Mouse (Mus musculus) embryonic facial prominence, embryonic 11.5 days (tissue): ENCODE measurements around the gene Fnbp1. TPM values are rescaled to one million over a fixed set of nuclear protein-coding genes. Genes with fewer than 3 reads are reported as not detected.

Experiments used
- ATAC-seq: fragments of 200-750 bp; cut with Nextera tagmentation; replicated peaks from 2 replicates; pipeline ENCODE4 v1.8.0; 2017; ENCODE audit warnings: low read depth; ENCODE audit not compliant: insufficient number of reproducible peaks, low FRiP score, low TSS enrichment
- DNase-seq: peaks from one replicate; pipeline ENCODE4 v3.0.0-alpha.2; 2015; ENCODE audit warnings: low spot score
- H3K27ac ChIP-seq: fragments of 300-500 bp; sonication (generic); replicated peaks from 2 replicates; pipeline ENCODE4 v1.5.1; 2014; ENCODE audit warnings: mild to moderate bottlenecking, low read depth, low read length, control low read depth
- H3K27me3 ChIP-seq: fragments of 300-500 bp; sonication (generic); 2 replicates; pipeline ENCODE4 v1.6.1; 2014; ENCODE audit warnings: mild to moderate bottlenecking, low read length, moderate library complexity, mixed read lengths; ENCODE audit not compliant: control insufficient read depth, insufficient read depth
- H3K36me3 ChIP-seq: fragments of 300-500 bp; sonication (generic); replicated peaks from 2 replicates; pipeline ENCODE4 v1.6.1; 2014; ENCODE audit warnings: low read depth, mild to moderate bottlenecking, low read length, moderate library complexity, mixed read lengths; ENCODE audit not compliant: control insufficient read depth, insufficient read depth
- H3K4me1 ChIP-seq: fragments of 300-500 bp; sonication (generic); 2 replicates; pipeline ENCODE4 v1.6.1; 2014; ENCODE audit warnings: low read length, mixed read lengths; ENCODE audit not compliant: control insufficient read depth, insufficient read depth
- H3K4me2 ChIP-seq: fragments of 300-500 bp; sonication (generic); 2 replicates; pipeline ENCODE4 v1.6.1; 2014; ENCODE audit warnings: low read depth, mild to moderate bottlenecking, control low read depth, low read length, moderate library complexity
- H3K4me3 ChIP-seq: fragments of 300-500 bp; sonication (generic); 2 replicates; pipeline ENCODE4 v1.5.1; 2014; ENCODE audit warnings: low read depth, low read length, control low read depth
- H3K9ac ChIP-seq: fragments of 300-500 bp; sonication (generic); replicated peaks from 2 replicates; pipeline ENCODE4 v1.6.1; 2014; ENCODE audit warnings: mild to moderate bottlenecking, control low read depth, low read length
- H3K9me3 ChIP-seq: fragments of 300-500 bp; sonication (generic); replicated peaks from 2 replicates; pipeline ENCODE4 v1.6.1; 2016; ENCODE audit warnings: mild to moderate bottlenecking, low read length, inconsistent platforms, mixed read lengths; ENCODE audit not compliant: control insufficient read depth
- WGBS: fragments of 180-500 bp; shearing (Covaris S2); extraction: QIAGEN DNeasy Blood & Tissue Kit; methylation state at CpG from one replicate; pipeline ENCODE4 v1.1.7; 2014; 5-methylcytosine and 5-hydroxymethylcytosine counted together
- polyA plus RNA-seq: library from polyadenylated mRNA; unstranded; fragments of >200 nt; fragmentation: Nextera tagmentation; extraction: Ambion mirVana; gene quantifications from 2 replicates; pipeline ENCODE4 v1.2.1, GENCODE M21; 2014

Gene Fnbp1
- polyA plus RNA-seq, 1 experiment from 2014 or later, result 17.9 TPM

GRCm38 (mm10) chr2:31087663-31088661 lies 53.8 kb downstream of the Fnbp1 start:
- WGBS, result 21% methylated on average over 11 of the region's 11 CpGs
- no peak overlapping the region for H3K9ac ChIP-seq
- 0 out of 2 replicates have a peak, but pooled peaks have one; percentile 62 for ATAC-seq

GRCm38 (mm10) chr2:31087085-31087484 lies 54.7 kb downstream of the Fnbp1 start:
- Histone ChIP-seq H3K27me3 (no peaks in the 10 kb centered on the region), H3K27ac (no peak overlapping the region), H3K4me2 (no peak overlapping the region), H3K4me3 (no peak overlapping the region), H3K36me3 (no peaks in the 10 kb centered on the region), H3K9ac (no peak overlapping the region), H3K4me1 (peaks cover 4% of the 10 kb centered on the region; the same call in 1 of the 2 replicates), H3K9me3 (no peaks in the 10 kb centered on the region)
- ATAC-seq (no peak), DNase-seq (peak; percentile 41)
- 25% methylated on average over 5 of the region's 5 CpGs for WGBS

More at GRCm38 (mm10) chr2:31087663-31088661, 53.8 kb downstream of the Fnbp1 start:
- Histone ChIP-seq H3K4me2 (no peak overlapping the region), H3K36me3 (no peaks in the 10 kb centered on the region), H3K4me1 (peaks cover 4% of the 10 kb centered on the region; the same call in 1 of the 2 replicates), H3K27ac (peak overlapping the region; percentile 52), H3K9me3 (no peaks in the 10 kb centered on the region), H3K4me3 (no peak overlapping the region), H3K27me3 (no peaks in the 10 kb centered on the region)
- peak; percentile 33 for DNase-seq

GRCm38 (mm10) chr2:31086543-31086942 lies 55.3 kb downstream of the Fnbp1 start:
- Histone ChIP-seq H3K9ac (no peak overlapping the region), H3K4me2 (no peak overlapping the region), H3K4me1 (peaks cover 4% of the 10 kb centered on the region; the same call in 1 of the 2 replicates), H3K36me3 (no peaks in the 10 kb centered on the region), H3K27me3 (no peaks in the 10 kb centered on the region), H3K27ac (no peak overlapping the region), H3K4me3 (no peak overlapping the region), H3K9me3 (no peaks in the 10 kb centered on the region)
- DNase-seq, result no peak
- ATAC-seq, result no peak

GRCm38 (mm10) chr2:31084169-31084850 lies 57.5 kb downstream of the Fnbp1 start:
- Histone ChIP-seq H3K27me3 (no peaks in the 10 kb centered on the region), H3K4me3 (no peak overlapping the region), H3K4me2 (no peak overlapping the region), H3K36me3 (no peaks in the 10 kb centered on the region), H3K9ac (no peak overlapping the region), H3K4me1 (peaks cover 4% of the 10 kb centered on the region; the same call in 1 of the 2 replicates), H3K27ac (no peak overlapping the region), H3K9me3 (no peaks in the 10 kb centered on the region)
- ATAC-seq (no peak), DNase-seq (no peak)
- 96% methylated on average over 9 of the region's 9 CpGs for WGBS

- H3K4me3 ChIP-seq, result no peak overlapping the region
- H3K4me2 ChIP-seq, result no peak overlapping the region
- WGBS, result 92% methylated on average over 8 of the region's 8 CpGs
- ATAC-seq (no peak), DNase-seq (no peak)
- no peaks in the 10 kb centered on the region for H3K27me3 ChIP-seq
- peaks cover 4% of the 10 kb centered on the region; the same call in 1 of the 2 replicates for H3K4me1 ChIP-seq
- H3K27ac ChIP-seq, result no peak overlapping the region
- H3K9me3 ChIP-seq, result no peaks in the 10 kb centered on the region
- H3K9ac ChIP-seq, result no peak overlapping the region
- H3K36me3 ChIP-seq, result no peaks in the 10 kb centered on the region
Measured at GRCm38 (mm10) chr2:31083372-31083771, 58.4 kb downstream of the Fnbp1 start.

- no peak overlapping the region for H3K4me3 ChIP-seq
- H3K27ac ChIP-seq, result no peak overlapping the region
- 83% methylated on average over 17 of the region's 17 CpGs for WGBS
- no peak for ATAC-seq
- H3K27me3 ChIP-seq, result no peaks in the 10 kb centered on the region
- no peak for DNase-seq
- H3K9me3 ChIP-seq, result no peaks in the 10 kb centered on the region
- H3K36me3 ChIP-seq, result no peaks in the 10 kb centered on the region
- H3K4me1 ChIP-seq, result no peaks in the 10 kb centered on the region
- H3K9ac ChIP-seq, result no peak overlapping the region
- no peak overlapping the region for H3K4me2 ChIP-seq
Measured at GRCm38 (mm10) chr2:31082639-31083038, 59.2 kb downstream of the Fnbp1 start.

GRCm38 (mm10) chr2:31081349-31081748 lies 60.5 kb downstream of the Fnbp1 start:
- Histone ChIP-seq H3K4me1 (no peaks in the 10 kb centered on the region), H3K27ac (no peak overlapping the region), H3K4me3 (no peak overlapping the region), H3K27me3 (no peaks in the 10 kb centered on the region), H3K9me3 (no peaks in the 10 kb centered on the region), H3K36me3 (no peaks in the 10 kb centered on the region), H3K4me2 (no peak overlapping the region), H3K9ac (no peak overlapping the region)
- DNase-seq, result no peak
- ATAC-seq, result no peak
- 60% methylated on average over 4 of the region's 4 CpGs for WGBS

GRCm38 (mm10) chr2:31079117-31079516 lies 62.7 kb downstream of the Fnbp1 start:
- ATAC-seq, result no peak
- no peak overlapping the region for H3K4me2 ChIP-seq
- 85% methylated on average over 6 of the region's 6 CpGs for WGBS
- no peaks in the 10 kb centered on the region for H3K4me1 ChIP-seq
- H3K4me3 ChIP-seq, result no peak overlapping the region
- H3K27ac ChIP-seq, result no peak overlapping the region
- no peaks in the 10 kb centered on the region for H3K27me3 ChIP-seq
- no peak overlapping the region for H3K9ac ChIP-seq
- H3K9me3 ChIP-seq, result no peaks in the 10 kb centered on the region
- no peaks in the 10 kb centered on the region for H3K36me3 ChIP-seq
- no peak for DNase-seq
